Mouse (Mus musculus): Measurements from ENCODE around the gene Dact1. TPM values are rescaled to one million over a fixed set of nuclear protein-coding genes. Genes with fewer than 3 reads are reported as not detected.

Dact1 gene
- total and polyA plus RNA-seq, 3 experiments: 2.7 to 4.6 (median 3.7) TPM

GRCm38 (mm10) chr12:71366175-71366574 lies 56.5 kb downstream of the Dact1 start:
- Histone ChIP-seq H3K4me2 (ENCODE audit: insufficient read depth, low read depth, poor library complexity, severe bottlenecking) (no peak overlapping the region), H3K27me3 (replicated peaks) (no peaks in the 10 kb centered on the region), H3K79me2 (replicated peaks; ENCODE audit: control insufficient read depth, extremely low read depth, insufficient read depth, poor library complexity, severe bottlenecking) (no peaks in the 10 kb centered on the region), H3K36me3 (replicated peaks in 1 of 2; ENCODE audit: control insufficient read depth in 1 of 2, insufficient read depth in 1 of 2, low read length in 1 of 2) (no peaks in the 10 kb centered on the region), H3K4me3 (replicated peaks in 1 of 3; ENCODE audit: low read depth in 2 of 3, low read length in 2 of 3, poor library complexity in 1 of 3) (no peak overlapping the region), H3K4me1 (ENCODE audit: control insufficient read depth in 1 of 2, insufficient read depth in 2 of 2) (no peaks in the 10 kb centered on the region), H3K9me3 (replicated peaks; ENCODE audit: low read length) (no peaks in the 10 kb centered on the region), H3K9ac (ENCODE audit: insufficient read depth, low read depth) (no peak overlapping the region), H3K27ac (ENCODE audit: insufficient read depth, low read depth) (no peak overlapping the region)
- dilution Hi-C loops (cut with MboI; ENCODE audit: extremely low pct_ligation_motif_present, extremely low pct_unique_long_range_greater_than_20kb, low sequenced_read_pairs) (no loop called here), in situ Hi-C loops (cut with MboI; ENCODE audit: low pct_ligation_motif_present, low pct_unique_long_range_greater_than_20kb, low sequenced_read_pairs) (no loop called here)
- DNase-seq (ENCODE audit: extremely low read depth): no peak
- no peak for TF ChIP-seq ZMIZ1 (IDR thresholded peaks at IDR 0.05; ENCODE audit: low read depth, low read length)
- no peak for TF ChIP-seq KAT2A (IDR thresholded peaks at IDR 0.05; ENCODE audit: insufficient replicate concordance, low read length)

GRCm38 (mm10) chr12:71368631-71369030 lies 58.9 kb downstream of the Dact1 start:
- no peak for DNase-seq (ENCODE audit: extremely low read depth)
- H3K9ac ChIP-seq (ENCODE audit: insufficient read depth, low read depth): no peak overlapping the region
- H3K27ac ChIP-seq (ENCODE audit: insufficient read depth, low read depth): no peak overlapping the region
- no peak overlapping the region for H3K4me2 ChIP-seq (ENCODE audit: insufficient read depth, low read depth, poor library complexity, severe bottlenecking)
- no peak overlapping the region for H3K4me3 ChIP-seq (replicated peaks in 1 of 3; ENCODE audit: low read depth in 2 of 3, low read length in 2 of 3, poor library complexity in 1 of 3)
- H3K4me1 ChIP-seq (ENCODE audit: control insufficient read depth in 1 of 2, insufficient read depth in 2 of 2): no peaks in the 10 kb centered on the region
- H3K9me3 ChIP-seq (replicated peaks; ENCODE audit: low read length): no peaks in the 10 kb centered on the region
- in situ Hi-C loops (cut with MboI; ENCODE audit: low pct_ligation_motif_present, low pct_unique_long_range_greater_than_20kb, low sequenced_read_pairs): no loop called here
- no peaks in the 10 kb centered on the region for H3K79me2 ChIP-seq (replicated peaks; ENCODE audit: control insufficient read depth, extremely low read depth, insufficient read depth, poor library complexity, severe bottlenecking)
- H3K27me3 ChIP-seq (replicated peaks): no peaks in the 10 kb centered on the region
- no peaks in the 10 kb centered on the region for H3K36me3 ChIP-seq (replicated peaks in 1 of 2; ENCODE audit: control insufficient read depth in 1 of 2, insufficient read depth in 1 of 2, low read length in 1 of 2)
- dilution Hi-C loops (cut with MboI; ENCODE audit: extremely low pct_ligation_motif_present, extremely low pct_unique_long_range_greater_than_20kb, low sequenced_read_pairs): no loop called here
- TF ChIP-seq MAX (IDR thresholded peaks at IDR 0.05; ENCODE audit: low read length) (no peak), ETS1 (conservative IDR thresholded peaks at IDR 0.05; ENCODE audit: low read depth, low read length) (no peak), MAFK (IDR thresholded peaks at IDR 0.05; ENCODE audit: insufficient replicate concordance, low read length) (no peak), BHLHE40 (IDR thresholded peaks at IDR 0.05; ENCODE audit: low read depth, low read length) (no peak), CHD2 (IDR thresholded peaks at IDR 0.05; ENCODE audit: low read length) (no peak), TCF12 (IDR thresholded peaks at IDR 0.05; ENCODE audit: low read depth, low read length) (no peak), MAZ (IDR thresholded peaks at IDR 0.05; ENCODE audit: low read depth, low read length) (no peak), ZKSCAN1 (IDR thresholded peaks at IDR 0.05; ENCODE audit: borderline replicate concordance, low read depth, low read length) (no peak), E2F4 (IDR thresholded peaks at IDR 0.05; ENCODE audit: insufficient replicate concordance, low read depth, low read length) (no peak), ZC3H11A (IDR thresholded peaks at IDR 0.05; ENCODE audit: low read depth, low read length) (no peak), RCOR1 (conservative IDR thresholded peaks at IDR 0.05; ENCODE audit: low read depth, low read length) (no peak), UBTF (IDR thresholded peaks at IDR 0.05; ENCODE audit: low read depth, low read length) (no peak)

Other genes starting within 250 kb of the Dact1 start
- not detected in 2 replicates for gene Tomm20l, start 198.5 kb upstream of the Dact1 start, total RNA-seq (2012; rRNA removed)
- gene Tomm20l, start 198.5 kb upstream of the Dact1 start, total RNA-seq (2014; rRNA removed): not detected in 2 replicates
- not detected in 2 replicates for gene Tomm20l, start 198.5 kb upstream of the Dact1 start, polyA plus RNA-seq (2012; ENCODE audit: insufficient read length, low read depth)
- gene Timm9, start 173.2 kb upstream of the Dact1 start, total RNA-seq (2012; rRNA removed): 77.3 and 110 TPM in 2 replicates
- 127 and 141 TPM in 2 replicates for gene Timm9, start 173.2 kb upstream of the Dact1 start, total RNA-seq (2014; rRNA removed)
- 82.8 and 83.0 TPM in 2 replicates for gene Timm9, start 173.2 kb upstream of the Dact1 start, polyA plus RNA-seq (2012; ENCODE audit: insufficient read length, low read depth)
- 7.7 TPM in 2 replicates for gene 2700049A03Rik, start 173.0 kb upstream of the Dact1 start, total RNA-seq (2012; rRNA removed)
- 10.0 and 10.6 TPM in 2 replicates for gene 2700049A03Rik, start 173.0 kb upstream of the Dact1 start, total RNA-seq (2014; rRNA removed)
- gene 2700049A03Rik, start 173.0 kb upstream of the Dact1 start, polyA plus RNA-seq (2012; ENCODE audit: insufficient read length, low read depth): 7.5 and 9.4 TPM in 2 replicates

All from CH12.LX (cell line).